Mouse (Mus musculus) Patski (cell line): ENCODE results near the gene Heatr3. TPM values are rescaled to one million over a fixed set of nuclear protein-coding genes. Genes with fewer than 3 reads are reported as not detected.
A peak's percentile ranks its signal among the peaks of the same experiment; 100 is the strongest.

Experiments used
- ATAC-seq: fragments of 100-300 bp; one replicate; pipeline ENCODE4 v1.8.0; 2021
- CTCF ChIA-PET: fragments of 350-600 bp; sonication (Branson Sonifier 250); formaldehyde crosslinking; loops from one replicate; lab custom pipeline; 2022; ENCODE audit warnings: inconsistent platforms; lab: Charles Lee
- POLR2A ChIA-PET: fragments of 350-600 bp; sonication (Branson Sonifier 250); formaldehyde crosslinking; loops from one replicate; lab custom pipeline; 2022; ENCODE audit warnings: antibody characterized with exemption, inconsistent platforms; lab: Charles Lee
- DNase-seq: peaks from one replicate; pipeline ENCODE4 v3.0.0-alpha.2; 2011; ENCODE audit warnings: low read depth, low spot score
- H3K27me3 ChIP-seq: fragments of 371-371 bp; one replicate; pipeline ENCODE4 v1.5.1; 2021
- CTCF ChIP-seq: fragments of 100-300 bp; IDR thresholded peaks from one replicate; pipeline ENCODE4 v1.5.1; 2021
- in situ Hi-C: fragments of 300-500 bp; cut with MboI; formaldehyde crosslinking; loops from 3 replicates; pipeline ENCODE4 v1.11.1; 2018; ENCODE audit warnings: low pct_unique_long_range_greater_than_20kb, mixed read lengths
- polyA plus RNA-seq: library from polyadenylated mRNA; unstranded; gene quantifications from one replicate; pipeline ENCODE4 v1.2.3, GENCODE M21; 2021

The Heatr3 gene
- polyA plus RNA-seq: 49.3 TPM

DNA sequence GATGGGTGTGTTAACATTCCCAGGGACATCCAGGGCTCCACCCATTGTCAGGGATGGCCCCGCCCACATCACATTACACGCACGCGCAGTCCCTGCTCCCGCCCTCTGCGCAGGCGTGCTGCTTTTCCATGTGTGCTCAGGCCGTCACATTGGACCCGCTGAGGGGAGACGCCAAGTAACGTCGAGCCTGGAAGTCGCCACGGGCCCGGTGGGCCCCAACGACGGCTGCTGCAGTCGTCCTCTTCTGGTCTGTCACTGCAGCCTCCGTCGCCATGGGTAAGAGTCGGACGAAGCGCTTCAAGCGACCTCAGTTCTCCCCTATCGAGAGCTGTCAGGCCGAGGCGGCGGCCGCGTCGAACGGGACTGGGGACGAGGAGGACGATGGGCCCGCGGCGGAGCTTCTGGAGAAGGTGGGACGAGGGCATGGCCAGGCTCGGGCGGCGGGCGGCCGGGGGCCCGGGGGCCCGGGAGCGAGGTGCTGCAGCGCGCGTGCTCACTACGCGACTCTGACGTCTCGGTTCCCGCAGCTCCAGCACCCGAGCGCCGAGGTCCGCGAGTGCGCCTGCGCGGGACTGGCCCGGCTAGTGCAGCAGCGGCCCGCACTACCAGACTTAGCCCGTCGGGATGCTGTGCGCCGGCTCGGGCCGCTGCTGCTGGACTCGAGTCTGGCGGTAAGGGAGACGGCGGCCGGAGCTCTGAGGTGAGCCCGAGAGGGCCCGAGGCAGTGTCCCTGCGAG lies at the start of gene Heatr3:
Gene Heatr3 (plus strand): TSS at position 108 of the 737 bp plus-strand sequence.
- peak; percentile 99 for ATAC-seq
- no peak for TF ChIP-seq CTCF
- peak; percentile 55 for DNase-seq
- POLR2A ChIA-PET: interaction anchor here (0.7 to 1.3 kb wide), 2 partner anchors 12 to 16 kb away, joined by 3 to 4 read pairs; no protein-coding TSS in a partner anchor
- CTCF ChIA-PET: interaction anchor here (1.2 kb wide), 1 partner anchor 33 kb away, joined by 3 read pairs; no protein-coding TSS in a partner anchor
- H3K27me3 ChIP-seq: no peaks in the 10 kb centered on the region
- in situ Hi-C loops: no loop called here

- CTCF ChIA-PET: interaction anchor here (1.9 kb wide), 1 partner anchor 12 kb away, joined by 4 read pairs; no protein-coding TSS in a partner anchor
- H3K27me3 ChIP-seq: peaks cover 12% of the 10 kb centered on the region
- POLR2A ChIA-PET: no interaction called here
- ATAC-seq: no peak
- in situ Hi-C loops: no loop called here
- DNase-seq: no peak
- TF ChIP-seq CTCF: no peak
These were observed 49.6 kb upstream of the Heatr3 start for GRCm38 (mm10) chr8:88088006-88088405.

- in situ Hi-C loops: no loop called here
- ChIA-PET POLR2A (interaction anchor here (0.6 kb wide), 1 partner anchor 292 kb away, joined by 3 read pairs; no protein-coding TSS in a partner anchor), CTCF (no interaction called here)
These were observed 46.0 kb upstream of the Heatr3 start for GRCm38 (mm10) chr8:88091661-88092060.

DNA sequence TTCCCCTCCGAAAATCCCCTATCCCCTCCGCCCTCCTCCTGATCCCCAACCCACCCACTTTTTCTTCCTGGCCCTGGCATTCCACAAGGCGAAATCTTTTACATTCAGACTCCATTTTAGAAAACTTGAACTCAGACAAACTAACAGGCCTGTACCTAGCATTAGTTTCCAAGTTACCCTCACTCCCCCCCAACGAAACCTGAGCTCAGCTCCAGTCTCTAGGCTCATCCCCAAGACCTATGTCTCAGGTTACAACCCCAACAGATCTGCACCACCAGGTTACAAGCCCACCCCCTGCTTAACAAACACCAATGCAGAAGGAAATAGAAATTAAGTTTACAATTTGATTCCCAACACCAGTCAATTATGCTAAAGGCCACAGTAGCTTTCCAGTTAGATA lies 44.3 kb upstream of the Heatr3 start:
- CTCF ChIA-PET: no interaction called here
- ATAC-seq (no peak), DNase-seq (no peak)
- no peak for TF ChIP-seq CTCF
- in situ Hi-C loops: no loop called here
- peaks cover 22% of the 10 kb centered on the region for H3K27me3 ChIP-seq
- POLR2A ChIA-PET: no interaction called here

More at GRCm38 (mm10) chr8:88091661-88092060, 46.0 kb upstream of the Heatr3 start:
- TF ChIP-seq CTCF: no peak
- DNase-seq: no peak
- ATAC-seq: no peak
- H3K27me3 ChIP-seq: peaks cover 21% of the 10 kb centered on the region

GRCm38 (mm10) chr8:88098856-88099255 lies 38.8 kb upstream of the Heatr3 start:
- in situ Hi-C loops: no loop called here
- DNase-seq (no peak), ATAC-seq (no peak)
- CTCF ChIA-PET: interaction anchor here (1.1 to 1.8 kb wide), 3 partner anchors 10 to 37 kb away, joined by 4 to 13 read pairs (median 4); partner anchors contain the start of gene Cnep1r1
- no peak for TF ChIP-seq CTCF
- peaks cover 22% of the 10 kb centered on the region for H3K27me3 ChIP-seq
- POLR2A ChIA-PET: interaction anchor here (0.6 kb wide), 1 partner anchor 79 kb away, joined by 3 read pairs; no protein-coding TSS in a partner anchor

DNA sequence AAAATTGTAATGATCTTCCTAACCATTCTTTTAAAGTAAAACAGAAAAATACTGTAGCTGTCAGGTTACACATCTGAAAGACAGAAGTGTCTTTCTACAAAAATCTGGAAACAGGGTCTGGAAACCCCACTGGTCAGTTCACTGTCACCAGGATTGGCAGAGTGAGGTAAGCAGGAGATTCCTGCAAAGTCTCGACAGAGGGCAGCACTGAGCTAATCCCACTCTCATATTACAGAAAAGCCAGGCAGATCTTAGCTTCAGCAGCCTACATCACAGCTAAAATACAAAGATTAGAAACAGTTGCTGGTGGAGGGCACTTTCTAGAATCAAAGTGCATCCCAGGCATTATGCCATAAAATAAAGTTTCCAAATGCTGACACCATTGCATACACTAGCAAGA lies 38.1 kb upstream of the Heatr3 start:
- DNase-seq (no peak), ATAC-seq (peak; percentile 57)
- H3K27me3 ChIP-seq: peaks cover 17% of the 10 kb centered on the region
- ChIA-PET CTCF (interaction anchor here (1.0 to 1.8 kb wide), 4 partner anchors 11 to 37 kb away, joined by 4 to 13 read pairs (median 4); partner anchors contain the start of gene Cnep1r1), POLR2A (no interaction called here)
- peak; percentile 72 for TF ChIP-seq CTCF
- in situ Hi-C loops: no loop called here

DNA sequence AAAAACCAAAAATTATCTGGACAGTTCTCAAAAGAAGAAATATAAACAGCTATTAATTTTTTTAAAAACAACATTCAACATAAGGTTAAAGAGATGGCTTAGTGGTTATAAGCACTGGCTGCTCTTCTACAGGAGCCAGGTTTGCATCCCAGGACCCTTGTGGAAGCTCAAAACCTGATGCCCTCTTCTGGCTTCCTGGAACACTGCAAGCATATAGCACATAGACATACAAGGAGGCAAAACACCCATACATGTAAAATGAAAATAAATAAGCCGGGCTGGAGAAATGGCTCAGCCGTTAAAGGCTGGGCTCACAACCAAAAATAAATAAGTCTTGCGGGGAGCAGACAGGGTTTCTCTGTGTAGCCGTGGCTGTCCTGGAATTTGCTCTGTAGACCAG lies 28.4 kb upstream of the Heatr3 start:
- ChIA-PET CTCF (interaction anchor here (2.4 kb wide), 1 partner anchor 10 kb away, joined by 14 read pairs; the partner anchor contains the start of gene Cnep1r1), POLR2A (no interaction called here)
- peak; percentile 24 for TF ChIP-seq CTCF
- in situ Hi-C loops: no loop called here
- H3K27me3 ChIP-seq: peaks cover 16% of the 10 kb centered on the region
- DNase-seq: no peak
- ATAC-seq: no peak

- ATAC-seq (peak; percentile 95), DNase-seq (peak; percentile 99)
- ChIA-PET CTCF (interaction anchor here (1.0 to 3.1 kb wide), 5 partner anchors 9 to 83 kb away, joined by 3 to 14 read pairs (median 6); no protein-coding TSS in a partner anchor), POLR2A (no interaction called here)
- in situ Hi-C loops: no loop called here
- peak; percentile 89 for TF ChIP-seq CTCF
- H3K27me3 ChIP-seq: no peaks in the 10 kb centered on the region
These were observed 19.1 kb upstream of the Heatr3 start, which contains the start of gene Cnep1r1 for GRCm38 (mm10) chr8:88118456-88119036. TSS of gene Cnep1r1 (plus strand) at chr8:88118769.

- peak; percentile 45 for ATAC-seq
- no peak for DNase-seq
- H3K27me3 ChIP-seq: no peaks in the 10 kb centered on the region
- ChIA-PET POLR2A (no interaction called here), CTCF (interaction anchor here (1.0 to 3.1 kb wide), 6 partner anchors 9 to 82 kb away, joined by 3 to 14 read pairs (median 5); no protein-coding TSS in a partner anchor)
- no peak for TF ChIP-seq CTCF
- in situ Hi-C loops: no loop called here
These were observed 18.6 kb upstream of the Heatr3 start for GRCm38 (mm10) chr8:88119076-88119475.

GRCm38 (mm10) chr8:88124850-88125249 lies 12.8 kb upstream of the Heatr3 start:
- DNase-seq: no peak
- ChIA-PET POLR2A (no interaction called here), CTCF (interaction anchor here (0.7 to 1.8 kb wide), 2 partner anchors 9 to 31 kb away, joined by 3 to 5 read pairs; no protein-coding TSS in a partner anchor)
- no peak for ATAC-seq
- no peaks in the 10 kb centered on the region for H3K27me3 ChIP-seq
- in situ Hi-C loops: no loop called here
- TF ChIP-seq CTCF: no peak
